Mouse (Mus musculus) c-Kit-positive CD71-positive TER-119-negative erythroid progenitor cells, embryonic 14.5 days (primary cell): ENCODE measurements around the gene Asb8.

ENCODE experiments used
- DNase-seq: peaks from one replicate; pipeline ENCODE4 v3.0.0-alpha.2; 2013; ENCODE audit warnings: low read depth

Gene Asb8

GRCm38 (mm10) chr15:98165525-98165924, at the start of gene Asb8:
Gene Asb8, minus strand, starts transcription at chr15:98165625.
- no peak for DNase-seq

DNA sequence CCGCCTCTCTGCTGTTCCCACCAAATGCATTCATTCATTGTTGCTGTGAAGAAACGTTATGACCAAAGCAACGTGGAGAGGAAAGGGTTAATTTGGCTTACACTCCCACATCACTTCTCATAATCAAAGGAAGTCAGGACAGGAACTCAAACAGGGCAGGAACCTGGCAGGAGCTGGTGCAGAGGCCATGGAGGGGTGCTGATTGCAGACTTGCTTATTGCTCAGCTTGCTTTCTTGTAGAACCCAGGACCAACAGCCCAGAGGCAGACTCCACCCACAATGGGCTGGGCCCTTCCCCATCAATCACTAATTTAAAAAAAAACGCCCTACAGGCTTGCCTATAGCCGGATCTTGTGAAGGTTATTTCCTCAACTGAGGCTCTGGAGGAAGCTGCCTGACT, 48.7 kb upstream of the Asb8 start:
- no peak for DNase-seq

DNA sequence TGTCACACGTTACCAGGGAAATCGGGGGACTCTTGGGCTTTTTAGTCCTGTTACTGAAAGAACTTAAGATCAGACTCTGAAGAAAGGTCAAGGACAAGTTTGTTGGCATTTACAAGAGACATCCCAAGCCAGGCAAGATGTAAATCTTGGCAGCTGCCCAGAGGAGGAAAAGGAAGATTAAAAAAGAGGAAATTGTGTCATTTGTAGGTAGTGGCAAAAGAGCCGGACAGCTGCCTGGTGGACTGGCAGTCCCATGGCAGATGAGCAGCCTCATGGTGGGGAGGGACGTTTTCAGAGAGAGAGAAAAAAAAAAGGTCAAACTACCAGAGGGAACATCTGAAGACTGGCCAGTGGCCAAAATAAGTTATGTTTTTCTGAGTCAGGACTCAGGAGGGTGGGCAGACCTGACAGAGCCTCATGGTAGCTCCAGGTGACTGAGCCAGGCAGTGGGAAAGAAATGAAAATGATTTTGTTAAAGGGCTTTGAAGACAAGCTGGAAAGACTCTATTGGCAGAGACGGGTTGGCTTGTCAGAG, 48.0 kb upstream of the Asb8 start:
- DNase-seq = no peak

GRCm38 (mm10) chr15:98209676-98210075, 44.3 kb upstream of the Asb8 start:
- no peak for DNase-seq

DNA sequence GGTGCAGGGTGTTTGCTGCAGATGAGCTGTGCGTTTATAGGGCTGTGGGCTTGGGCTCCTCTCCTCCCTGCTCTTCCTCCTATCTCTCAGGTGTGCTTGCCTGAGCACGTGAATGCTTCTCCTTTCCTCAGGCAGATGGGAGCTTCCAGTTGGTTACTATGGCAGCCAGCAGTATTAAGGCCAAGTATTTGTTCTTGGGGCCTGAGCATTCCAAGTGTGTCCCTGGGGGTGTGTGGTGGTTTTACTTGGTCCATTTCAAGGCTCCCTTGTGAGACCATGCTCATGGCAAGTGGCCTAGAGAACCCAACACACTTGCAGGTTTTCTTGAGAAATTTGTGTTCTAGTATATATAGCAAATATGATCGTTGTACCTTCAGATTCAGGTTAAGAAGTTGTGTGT, 30.0 kb upstream of the Asb8 start, which contains the start of gene Olfr288:
Gene Olfr288 (minus strand): TSS at position 101 of the 400 bp plus-strand sequence.
- DNase-seq = no peak

- DNase-seq = no peak
These were observed 19.0 kb upstream of the Asb8 start for GRCm38 (mm10) chr15:98184456-98184855.

DNA sequence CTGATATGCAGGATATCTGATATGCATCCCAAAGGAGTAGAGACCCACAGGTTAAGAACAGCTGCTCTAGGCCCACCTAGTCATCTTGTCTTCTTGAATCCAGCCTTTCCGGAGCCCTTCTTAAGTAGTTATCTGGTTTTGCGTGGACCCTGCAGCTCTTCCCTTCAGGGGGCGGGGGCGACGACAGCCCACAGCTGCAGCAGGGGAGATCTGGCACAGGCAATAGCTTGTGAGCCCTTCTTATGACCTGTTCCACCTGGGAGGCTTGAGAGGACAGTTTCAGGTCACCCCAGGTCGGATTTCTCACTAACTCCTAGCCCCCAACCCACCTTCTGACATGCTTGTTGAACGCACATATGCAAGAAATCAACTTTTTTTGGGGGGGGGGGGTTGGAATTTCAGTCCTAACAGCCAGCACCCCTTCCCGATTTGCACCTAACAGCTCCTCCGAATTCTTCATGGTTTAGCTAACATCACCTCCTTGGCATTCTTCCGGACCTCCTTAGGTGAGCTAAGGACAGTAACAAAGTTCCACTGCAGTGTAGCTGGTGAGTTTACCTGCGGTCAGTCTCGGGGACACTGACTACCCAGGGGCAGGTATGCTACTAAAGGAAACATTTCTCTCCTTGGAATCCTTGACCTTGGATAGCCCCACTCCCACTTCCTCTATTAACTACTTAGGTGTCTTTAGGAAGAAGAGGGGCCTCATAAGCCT, 16.6 kb upstream of the Asb8 start:
- no peak for DNase-seq

DNA sequence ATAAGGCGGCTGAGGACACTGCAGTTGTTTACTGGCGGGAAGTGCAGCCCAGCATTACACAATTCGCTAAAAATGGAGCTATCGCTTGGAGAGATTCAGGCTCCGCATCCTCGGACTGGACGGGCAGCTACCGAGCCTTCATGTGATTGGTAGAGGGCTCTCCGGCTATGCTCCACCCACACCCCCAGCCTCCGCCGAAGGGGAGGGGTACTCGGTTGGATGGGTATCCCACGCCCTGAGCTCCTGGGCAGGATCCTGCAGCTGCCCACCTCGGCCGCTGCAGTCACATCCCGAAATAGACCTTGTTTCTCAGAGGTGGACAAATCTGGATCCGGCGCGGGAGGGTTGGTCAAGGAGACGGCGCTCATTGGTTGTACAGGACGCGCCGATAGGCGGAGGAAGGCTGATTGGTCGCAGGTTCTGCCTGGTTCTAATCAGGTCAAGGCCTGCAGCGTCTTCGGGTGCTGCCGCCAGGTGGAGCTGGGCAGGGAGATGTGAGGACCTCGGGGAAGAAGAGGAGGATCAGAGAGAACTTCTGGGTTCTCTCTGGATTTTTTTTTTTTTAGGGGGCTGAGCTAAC, 15.8 kb upstream of the Asb8 start:
- DNase-seq = peak; percentile 79

GRCm38 (mm10) chr15:98180567-98181131, 15.2 kb upstream of the Asb8 start:
- no peak for DNase-seq

- no peak for DNase-seq
These were observed 11.9 kb upstream of the Asb8 start for GRCm38 (mm10) chr15:98177320-98177719.

- peak; percentile 45 for DNase-seq
These were observed 8.4 kb upstream of the Asb8 start for GRCm38 (mm10) chr15:98173821-98174220.

DNA sequence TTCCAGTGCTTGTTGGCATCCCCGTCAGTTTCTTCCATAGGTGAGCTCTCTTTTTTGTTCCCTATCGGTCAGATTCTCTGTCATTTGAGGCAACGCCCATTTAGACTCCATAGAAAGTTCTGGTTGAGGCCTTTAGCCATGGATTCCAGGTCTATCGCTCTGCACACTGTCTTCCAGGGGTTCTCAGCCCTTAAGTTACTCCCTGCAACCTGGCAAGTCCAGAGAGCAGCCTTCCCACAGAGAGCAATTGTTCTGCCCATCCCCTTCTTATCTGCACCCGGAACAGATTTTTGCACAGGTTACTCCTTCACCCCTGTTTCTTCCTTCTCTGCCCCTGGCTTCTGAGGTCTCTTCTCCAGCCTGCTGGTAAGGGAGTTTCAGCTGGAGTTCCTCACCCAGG, 6.7 kb upstream of the Asb8 start:
- no peak for DNase-seq

- no peak for DNase-seq
These were observed 5.5 kb upstream of the Asb8 start for GRCm38 (mm10) chr15:98170917-98171316.

DNA sequence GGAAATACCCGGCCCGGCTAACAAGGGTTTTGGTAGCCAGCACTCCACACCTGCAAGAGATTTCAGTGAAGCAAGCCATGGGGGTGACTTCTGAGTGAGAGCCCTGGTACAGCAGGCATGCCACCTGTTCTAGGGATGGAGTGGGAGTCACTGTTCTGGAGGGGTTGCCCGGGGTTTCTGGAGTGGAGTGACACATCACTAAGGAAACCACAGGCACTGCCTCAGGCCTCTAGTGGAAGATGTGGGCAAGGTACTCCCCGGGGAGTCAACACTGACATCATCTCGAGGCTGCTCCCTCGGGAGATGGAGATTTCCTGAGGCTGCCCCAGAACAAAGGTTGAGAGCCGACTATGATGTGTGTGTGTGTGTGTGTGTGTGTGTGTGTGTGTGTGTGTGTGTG, 4.9 kb upstream of the Asb8 start:
- DNase-seq = no peak

DNA sequence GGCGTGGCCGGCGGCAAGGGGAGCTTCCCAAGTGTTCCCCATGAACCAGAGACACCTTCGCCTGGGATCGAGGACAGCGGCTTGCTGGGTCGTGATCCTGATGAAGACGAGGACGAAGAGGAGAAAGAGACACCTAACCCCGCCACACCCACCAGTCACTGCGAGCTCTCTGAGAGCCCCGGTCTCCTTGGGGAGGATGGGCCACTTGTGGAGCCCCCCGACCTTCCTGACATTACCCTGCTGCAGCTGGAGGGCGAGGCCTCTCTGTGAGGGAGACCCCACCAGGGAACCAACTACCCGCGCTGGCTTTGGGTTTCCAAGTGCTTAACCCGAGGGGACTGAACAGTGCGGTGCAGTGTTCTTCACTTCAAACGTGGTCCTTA, 3.2 kb upstream of the Asb8 start:
- DNase-seq = no peak

GRCm38 (mm10) chr15:98167645-98168621, 2.5 kb upstream of the Asb8 start:
- no peak for DNase-seq

DNA sequence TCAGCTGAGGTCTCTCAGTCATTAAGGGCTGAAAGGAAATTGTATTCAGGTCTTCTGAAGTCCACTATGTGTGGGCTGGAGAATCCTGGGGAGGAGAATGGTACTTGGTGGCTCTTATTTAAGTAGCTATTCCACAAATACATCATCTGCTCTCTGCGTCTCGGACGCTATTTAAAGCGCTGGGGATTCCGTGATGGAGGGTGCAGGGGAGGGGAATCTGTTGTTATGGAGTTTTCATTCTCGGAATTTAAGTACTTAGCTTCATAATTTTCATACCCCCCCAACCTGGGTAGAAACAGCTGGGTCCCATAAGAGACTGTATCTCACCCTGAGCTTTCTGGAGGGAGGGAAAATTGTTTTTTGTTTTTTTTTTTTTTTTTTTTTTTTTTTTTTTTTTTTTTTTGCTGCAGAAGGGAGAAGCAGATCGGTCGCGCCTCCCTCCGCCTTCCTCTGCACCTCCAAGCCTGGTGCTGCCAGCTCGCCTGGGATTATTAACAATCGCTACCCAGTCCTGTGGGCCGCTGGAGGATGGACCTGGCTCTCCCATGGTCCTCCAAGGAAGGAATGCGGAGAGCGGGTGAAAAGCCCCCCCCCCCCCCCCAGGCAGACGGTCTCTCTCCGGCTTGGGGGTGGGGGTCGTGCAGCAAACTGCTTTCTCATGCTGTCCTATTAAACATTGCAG, 1.7 kb upstream of the Asb8 start, which contains the start of gene Ccdc184:
Gene Ccdc184 (plus strand): TSS at position 196 of the 682 bp plus-strand sequence.
- no peak for DNase-seq

- no peak for DNase-seq
These were observed 2.9 kb downstream of the Asb8 start for GRCm38 (mm10) chr15:98162561-98162960.

DNA sequence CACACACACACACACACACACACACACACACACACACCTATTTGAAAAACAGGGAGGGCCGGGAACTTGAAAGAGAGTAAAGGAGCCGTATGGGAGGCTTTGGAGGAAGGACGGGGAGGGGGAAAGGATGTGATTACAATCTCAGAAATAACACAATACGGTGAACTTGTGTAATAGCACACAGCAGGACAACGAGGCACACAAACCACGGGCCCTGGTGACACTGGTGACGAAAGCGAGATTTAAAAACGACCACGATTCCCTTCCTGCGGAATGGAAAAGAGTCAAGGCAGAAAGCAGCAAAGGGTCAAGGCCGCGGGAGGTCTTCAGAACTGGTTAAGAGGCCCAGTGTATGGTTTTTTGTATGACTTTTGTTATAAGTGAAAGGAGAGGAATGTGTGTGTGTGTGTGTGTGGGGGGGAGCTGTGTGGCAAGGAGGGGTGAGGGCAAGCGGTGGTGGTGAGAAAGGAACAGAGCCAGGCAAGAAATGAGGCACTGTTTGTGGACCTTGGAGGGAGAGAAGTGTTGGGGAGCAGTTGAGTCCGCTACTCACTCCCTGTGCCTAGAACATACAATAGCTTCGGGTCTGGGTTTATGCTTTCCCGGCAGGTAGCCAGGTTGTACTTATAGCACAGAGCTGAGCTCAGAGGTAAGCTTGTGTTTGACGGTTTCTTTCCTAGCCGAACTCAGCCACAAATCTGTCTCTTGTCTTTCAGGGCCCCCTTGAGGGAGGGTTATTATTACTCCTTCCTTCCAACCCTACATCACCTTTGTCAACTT, 4.2 kb downstream of the Asb8 start:
- no peak for DNase-seq

GRCm38 (mm10) chr15:98157253-98157652, 8.2 kb downstream of the Asb8 start:
- DNase-seq = no peak

DNA sequence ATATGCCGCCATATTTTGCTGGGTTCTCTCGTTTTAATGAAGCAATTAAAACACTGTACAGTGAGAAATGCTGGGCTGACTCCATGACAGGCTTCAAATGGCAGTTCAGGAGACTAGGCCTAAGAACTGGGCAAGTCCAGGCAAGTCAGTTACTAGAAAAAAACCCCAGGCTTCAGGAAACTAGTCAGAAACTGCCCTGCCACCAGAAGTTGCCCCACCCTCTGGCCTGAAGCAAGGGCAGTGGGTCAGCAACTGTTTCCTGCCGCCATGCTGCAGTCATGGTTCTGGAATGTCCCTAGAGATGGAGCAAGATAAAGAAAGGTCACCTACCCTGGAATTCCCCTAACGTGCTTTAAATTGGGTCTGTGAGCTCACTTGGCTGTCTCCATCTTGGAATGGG, 9.5 kb downstream of the Asb8 start:
- no peak for DNase-seq
